Mouse (Mus musculus) C2C12 (cell line): Measurements from ENCODE around the gene Kbtbd13. TPM values are rescaled to one million over a fixed set of nuclear protein-coding genes. Genes with fewer than 3 reads are reported as not detected.

Experiments
- H3K27me3 ChIP-seq: one replicate; pipeline ENCODE4 v1.6.1; 2011; ENCODE audit not compliant: control insufficient read depth, insufficient read depth, insufficient read length
- H3K36me3 ChIP-seq: one replicate; pipeline ENCODE4 v1.6.1; 2011; ENCODE audit not compliant: control insufficient read depth, insufficient read depth
- H3K4me3 ChIP-seq: one replicate; pipeline ENCODE4 v1.5.1; 2011; ENCODE audit warnings: mild to moderate bottlenecking, control low read depth; ENCODE audit not compliant: poor library complexity, insufficient read depth, severe bottlenecking
- H3K79me2 ChIP-seq: one replicate; pipeline ENCODE4 v1.6.1; 2011; ENCODE audit not compliant: control insufficient read depth, insufficient read depth
- H3K79me3 ChIP-seq: one replicate; pipeline ENCODE4 v1.6.1; 2011; ENCODE audit warnings: low read depth, control low read depth
- H3ac ChIP-seq: one replicate; pipeline ENCODE3; 2011; ENCODE audit warnings: low read depth; ENCODE audit not compliant: control insufficient read depth, insufficient read length
- CEBPB ChIP-seq: IDR thresholded peaks from one replicate; pipeline ENCODE4 v1.6.1; 2011; ENCODE audit warnings: low read depth, mild to moderate bottlenecking, control low read depth, moderate library complexity
- CTCF ChIP-seq: IDR thresholded peaks from one replicate; pipeline ENCODE4 v1.5.1; 2011; ENCODE audit not compliant: control insufficient read depth, insufficient read depth, insufficient read length
- FOSL1 ChIP-seq: IDR thresholded peaks from one replicate; pipeline ENCODE4 v1.8.0; 2011; ENCODE audit warnings: mild to moderate bottlenecking, low read length; ENCODE audit not compliant: poor library complexity, insufficient read depth, severe bottlenecking
- MAX ChIP-seq: IDR thresholded peaks from one replicate; pipeline ENCODE4 v1.6.1; 2011; ENCODE audit warnings: mild to moderate bottlenecking, control low read depth
- MYOD1 ChIP-seq: IDR thresholded peaks from one replicate; pipeline ENCODE4 v1.6.1; 2011; ENCODE audit warnings: low read depth; ENCODE audit not compliant: control insufficient read depth, insufficient read length
- MYOG ChIP-seq: IDR thresholded peaks from one replicate; pipeline ENCODE4 v1.6.1; 2011; ENCODE audit not compliant: control insufficient read depth, insufficient read length; ENCODE audit errors: extremely low read depth
- USF1 ChIP-seq: IDR thresholded peaks from one replicate; pipeline ENCODE4 v1.6.1; 2011; ENCODE audit warnings: low read depth, mild to moderate bottlenecking, control low read depth, moderate library complexity
- polyA plus RNA-seq: library from polyadenylated mRNA; unstranded; fragments of >200 nt; fragmentation: generic; extraction: Trizol; gene quantifications from one replicate; pipeline ENCODE4 v1.2.1, GENCODE M21; 2012; ENCODE audit warnings: missing spikeins

Kbtbd13 gene
- polyA plus RNA-seq, 1 experiment = not detected

GRCm38 (mm10) chr9:65405184-65405449, 13.7 kb upstream of the Kbtbd13 start:
- no peak for TF ChIP-seq MAX
- no peak for TF ChIP-seq USF1
- H3K27me3 ChIP-seq = no peaks in the 10 kb centered on the region

DNA sequence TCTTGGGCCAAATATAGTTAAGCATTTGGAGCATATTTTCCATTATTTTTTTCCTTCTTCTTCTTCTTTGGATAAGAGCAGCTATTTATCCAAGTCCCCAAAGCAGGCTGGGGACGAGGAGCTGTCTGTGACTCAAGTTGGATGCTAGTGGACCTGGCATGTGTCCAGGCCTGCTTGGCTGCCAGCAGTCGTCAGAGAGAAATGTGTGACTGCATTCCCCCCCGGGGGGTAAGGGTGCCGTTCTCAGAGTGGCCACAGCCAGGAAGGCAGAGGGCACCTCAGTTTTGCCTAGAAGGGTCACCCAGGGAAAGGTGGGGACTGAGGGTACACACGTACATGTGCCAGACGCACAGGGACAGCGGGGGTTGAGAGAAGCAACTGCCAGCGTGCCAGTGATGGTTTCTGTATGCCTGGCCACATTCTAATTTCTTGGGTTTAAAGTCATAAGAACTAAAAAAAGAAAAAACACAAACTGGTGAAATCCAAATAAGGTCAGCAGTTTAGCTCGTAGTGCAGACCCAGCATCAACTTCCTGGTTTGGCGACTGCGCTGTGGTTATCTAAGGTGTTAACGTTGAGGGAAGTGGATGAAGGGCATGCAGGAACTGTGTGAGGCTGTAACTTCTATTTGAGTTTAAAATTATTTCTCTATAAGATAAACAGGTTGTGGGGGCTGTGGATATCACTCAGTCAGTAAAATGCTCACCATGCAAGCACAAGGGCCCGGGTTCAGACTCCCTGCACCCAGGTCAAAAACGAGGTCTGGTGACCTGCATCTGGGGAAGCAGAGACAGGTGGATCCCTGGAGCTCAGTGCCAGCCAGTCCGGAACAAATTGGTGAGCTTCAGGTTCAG, 13.1 kb upstream of the Kbtbd13 start:
- Histone ChIP-seq H3K36me3 (no peaks in the 10 kb centered on the region), H3K27me3 (no peaks in the 10 kb centered on the region), H3K79me2 (no peaks in the 10 kb centered on the region), H3K79me3 (no peaks in the 10 kb centered on the region), H3ac (no peak overlapping the region), H3K4me3 (no peak overlapping the region)
- TF ChIP-seq MYOD1 (no peak), USF1 (no peak), MAX (no peak), MYOG (no peak), FOSL1 (no peak), CTCF (no peak), CEBPB (no peak)

More at GRCm38 (mm10) chr9:65405184-65405449, 13.7 kb upstream of the Kbtbd13 start:
- Histone ChIP-seq H3K4me3 (no peak overlapping the region), H3K79me2 (no peaks in the 10 kb centered on the region), H3K79me3 (no peaks in the 10 kb centered on the region), H3K36me3 (no peaks in the 10 kb centered on the region), H3ac (no peak overlapping the region)

- no peaks in the 10 kb centered on the region for H3K36me3 ChIP-seq
- H3K79me2 ChIP-seq = no peaks in the 10 kb centered on the region
- TF ChIP-seq USF1 (no peak), MYOG (no peak), MAX (no peak), MYOD1 (no peak), FOSL1 (no peak), CEBPB (no peak), CTCF (no peak)
- no peaks in the 10 kb centered on the region for H3K27me3 ChIP-seq
- H3ac ChIP-seq = no peak overlapping the region
- no peaks in the 10 kb centered on the region for H3K79me3 ChIP-seq
- no peak overlapping the region for H3K4me3 ChIP-seq
These were observed 8.5 kb upstream of the Kbtbd13 start for GRCm38 (mm10) chr9:65399934-65400333.

- H3K79me3 ChIP-seq = no peaks in the 10 kb centered on the region
- no peak within 1 kb of the TSS for H3K4me3 ChIP-seq
- no peaks in the 10 kb centered on the region for H3K27me3 ChIP-seq
- no peak for TF ChIP-seq FOSL1
- no peak for TF ChIP-seq CEBPB
- no peak for TF ChIP-seq MYOG
- TF ChIP-seq CTCF = no peak
- no peak for TF ChIP-seq USF1
- TF ChIP-seq MAX = no peak
- no peak for TF ChIP-seq MYOD1
- no peaks in the 10 kb centered on the region for H3K79me2 ChIP-seq
- H3ac ChIP-seq = no peak within 1 kb of the TSS
- no peaks in the 10 kb centered on the region for H3K36me3 ChIP-seq
These were observed 6.8 kb upstream of the Kbtbd13 start, which contains the start of gene Rasl12 for GRCm38 (mm10) chr9:65398279-65398678. TSS of gene Rasl12 (plus strand) at chr9:65398506.

GRCm38 (mm10) chr9:65394360-65394759, 2.9 kb upstream of the Kbtbd13 start:
- no peak overlapping the region for H3ac ChIP-seq
- H3K36me3 ChIP-seq = no peaks in the 10 kb centered on the region
- H3K79me3 ChIP-seq = no peaks in the 10 kb centered on the region
- TF ChIP-seq CTCF (no peak), USF1 (no peak), MAX (no peak), MYOD1 (no peak), FOSL1 (no peak), CEBPB (no peak), MYOG (no peak)
- H3K79me2 ChIP-seq = no peaks in the 10 kb centered on the region
- H3K27me3 ChIP-seq = peaks cover 21% of the 10 kb centered on the region
- H3K4me3 ChIP-seq = no peak overlapping the region

DNA sequence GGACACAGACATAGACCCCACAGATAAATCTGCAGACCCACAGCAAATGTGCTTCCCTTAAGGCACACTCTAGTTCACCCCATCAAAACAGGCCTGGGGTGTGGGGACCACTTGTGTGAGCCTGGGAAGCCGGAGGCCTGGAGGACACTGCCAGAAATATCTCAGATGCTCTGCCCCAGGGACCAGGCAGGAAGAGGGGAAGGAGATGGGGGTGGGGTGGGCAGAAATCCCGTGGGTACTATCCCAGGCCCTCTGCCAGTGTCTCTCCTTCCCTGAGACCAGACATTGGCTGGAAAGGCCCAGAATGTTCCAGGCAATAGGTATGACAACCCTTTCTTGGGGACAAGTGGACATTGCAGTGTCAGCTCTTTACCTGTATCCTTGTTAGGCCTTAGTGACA, 2.2 kb upstream of the Kbtbd13 start:
- Histone ChIP-seq H3ac (no peak overlapping the region), H3K27me3 (peaks cover 22% of the 10 kb centered on the region), H3K79me3 (no peaks in the 10 kb centered on the region), H3K4me3 (no peak overlapping the region), H3K79me2 (no peaks in the 10 kb centered on the region), H3K36me3 (no peaks in the 10 kb centered on the region)
- TF ChIP-seq MYOG = no peak
- TF ChIP-seq MYOD1 = no peak
- TF ChIP-seq CEBPB = no peak
- TF ChIP-seq MAX = no peak
- no peak for TF ChIP-seq FOSL1
- TF ChIP-seq CTCF = no peak
- no peak for TF ChIP-seq USF1
